Mouse (Mus musculus) liver, embryonic 15.5 days (tissue): ENCODE data around the gene Eef1a1. TPM values are rescaled to one million over a fixed set of nuclear protein-coding genes. Genes with fewer than 3 reads are reported as not detected.
A peak's percentile ranks its signal among the peaks of the same experiment; 100 is the strongest.

Experiments
- ATAC-seq: fragments of 200-750 bp; cut with Nextera tagmentation; 2 replicates; pipeline ENCODE4 v1.8.0; 2017; ENCODE audit warnings: moderate number of reproducible peaks, mild to moderate bottlenecking, moderate library complexity; ENCODE audit not compliant: insufficient read depth
- H3K27ac ChIP-seq: fragments of 300-500 bp; sonication (generic); replicated peaks from 2 replicates; pipeline ENCODE4 v1.5.1; 2015; ENCODE audit warnings: mild to moderate bottlenecking, inconsistent platforms
- H3K27me3 ChIP-seq: fragments of 300-500 bp; sonication (generic); 2 replicates; pipeline ENCODE4 v1.6.1; 2015; ENCODE audit warnings: mild to moderate bottlenecking, inconsistent platforms
- H3K36me3 ChIP-seq: fragments of 300-500 bp; sonication (generic); replicated peaks from 2 replicates; pipeline ENCODE4 v1.6.1; 2015; ENCODE audit warnings: moderate library complexity, mild to moderate bottlenecking, inconsistent platforms
- H3K4me1 ChIP-seq: fragments of 300-500 bp; sonication (generic); replicated peaks from 2 replicates; pipeline ENCODE4 v1.6.1; 2015; ENCODE audit warnings: inconsistent platforms
- H3K4me2 ChIP-seq: fragments of 300-500 bp; sonication (generic); 2 replicates; pipeline ENCODE4 v1.6.1; 2015; ENCODE audit warnings: moderate library complexity, mild to moderate bottlenecking, inconsistent platforms
- H3K4me3 ChIP-seq: fragments of 300-500 bp; sonication (generic); replicated peaks from 2 replicates; pipeline ENCODE4 v1.5.1; 2015; ENCODE audit warnings: mild to moderate bottlenecking, inconsistent platforms
- H3K9ac ChIP-seq: fragments of 300-500 bp; sonication (generic); 2 replicates; pipeline ENCODE4 v1.6.1; 2015; ENCODE audit warnings: moderate library complexity, mild to moderate bottlenecking, inconsistent platforms
- H3K9me3 ChIP-seq: fragments of 300-500 bp; sonication (generic); replicated peaks from 2 replicates; pipeline ENCODE4 v1.6.1; 2016; ENCODE audit warnings: inconsistent platforms
- WGBS: fragments of 180-500 bp; shearing (Covaris S2); methylation state at CpG from one replicate; pipeline ENCODE4 v1.1.7; 2015; ENCODE audit warnings: mixed read lengths; ENCODE audit not compliant: insufficient replicate concordance; 5-methylcytosine and 5-hydroxymethylcytosine counted together
- polyA plus RNA-seq: library from polyadenylated mRNA; unstranded; fragments of >200 nt; fragmentation: Nextera tagmentation; extraction: Ambion mirVana; gene quantifications from 2 replicates; pipeline ENCODE4 v1.2.1, GENCODE M21; 2015

The Eef1a1 gene
- polyA plus RNA-seq, 1 experiment from 2014 or later = 2,036 TPM

- H3K9ac ChIP-seq = no peak overlapping the region
- no peaks in the 10 kb centered on the region for H3K9me3 ChIP-seq
- H3K4me1 ChIP-seq = peaks cover 20% of the 10 kb centered on the region
- peaks cover 86% of the 10 kb centered on the region for H3K36me3 ChIP-seq
- H3K27ac ChIP-seq = 0 out of 2 replicates have a peak overlapping the region, but pooled peaks have one; percentile 19
- no peak overlapping the region for H3K4me3 ChIP-seq
- 80% methylated on average over 2 of the region's 2 CpGs for WGBS
- ATAC-seq = no peak
- no peaks in the 10 kb centered on the region for H3K27me3 ChIP-seq
- no peak overlapping the region for H3K4me2 ChIP-seq
These were observed 13.6 kb downstream of the Eef1a1 start for GRCm38 (mm10) chr9:78475383-78475780.

DNA sequence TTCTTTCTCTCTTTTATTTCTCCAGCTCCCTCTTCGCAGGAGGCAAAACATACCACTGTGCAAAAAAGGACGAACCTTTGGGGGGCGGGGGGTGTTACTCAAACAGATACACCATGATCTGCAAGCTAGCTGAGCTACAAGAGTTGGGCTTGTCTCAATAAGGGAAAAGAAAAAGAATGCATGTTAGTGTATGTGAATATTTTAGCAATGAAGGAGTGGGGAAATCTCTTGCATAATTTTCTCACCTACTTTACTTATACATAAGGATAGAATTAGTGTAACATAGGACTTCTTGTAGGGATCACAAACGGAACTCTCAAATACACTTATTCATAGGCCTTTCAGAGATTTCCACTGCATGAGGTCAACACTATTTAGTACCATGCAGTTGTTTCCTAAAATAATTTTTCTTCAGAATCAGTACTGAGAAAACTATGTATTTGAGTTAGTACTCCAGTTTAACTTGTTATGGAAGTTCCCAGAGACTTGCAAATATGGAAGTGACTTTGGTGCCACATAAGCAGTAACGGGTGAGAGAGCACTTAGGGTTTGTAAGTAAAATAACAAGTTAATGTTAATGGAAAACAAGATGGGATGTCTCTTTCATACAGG, 14.1 kb downstream of the Eef1a1 start:
- 0 out of 2 replicates have a peak overlapping the region, but pooled peaks have one; percentile 24 for H3K27ac ChIP-seq
- WGBS = 78% methylated on average over 5 of the region's 5 CpGs
- H3K4me3 ChIP-seq = no peak overlapping the region
- H3K27me3 ChIP-seq = no peaks in the 10 kb centered on the region
- ATAC-seq = no peak
- no peaks in the 10 kb centered on the region for H3K9me3 ChIP-seq
- no peak overlapping the region for H3K4me2 ChIP-seq
- H3K4me1 ChIP-seq = peaks cover 20% of the 10 kb centered on the region
- H3K36me3 ChIP-seq = peaks cover 87% of the 10 kb centered on the region
- H3K9ac ChIP-seq = no peak overlapping the region

GRCm38 (mm10) chr9:78474270-78474669, 14.7 kb downstream of the Eef1a1 start:
- Histone ChIP-seq H3K27ac (no peak overlapping the region), H3K36me3 (peaks cover 88% of the 10 kb centered on the region), H3K4me1 (peaks cover 15% of the 10 kb centered on the region), H3K9ac (no peak overlapping the region), H3K9me3 (no peaks in the 10 kb centered on the region), H3K4me3 (no peak overlapping the region), H3K4me2 (no peak overlapping the region), H3K27me3 (no peaks in the 10 kb centered on the region)
- no peak for ATAC-seq
- 73% methylated on average over 2 of the region's 2 CpGs for WGBS

- Histone ChIP-seq H3K4me3 (no peak overlapping the region), H3K9ac (no peak overlapping the region), H3K27me3 (no peaks in the 10 kb centered on the region), H3K9me3 (no peaks in the 10 kb centered on the region), H3K4me2 (no peak overlapping the region), H3K4me1 (peaks cover 10% of the 10 kb centered on the region), H3K36me3 (peaks cover 88% of the 10 kb centered on the region), H3K27ac (no peak overlapping the region)
- 81% methylated on average over 8 of the region's 8 CpGs for WGBS
- ATAC-seq = no peak
These were observed 15.4 kb downstream of the Eef1a1 start for GRCm38 (mm10) chr9:78473588-78473987.

DNA sequence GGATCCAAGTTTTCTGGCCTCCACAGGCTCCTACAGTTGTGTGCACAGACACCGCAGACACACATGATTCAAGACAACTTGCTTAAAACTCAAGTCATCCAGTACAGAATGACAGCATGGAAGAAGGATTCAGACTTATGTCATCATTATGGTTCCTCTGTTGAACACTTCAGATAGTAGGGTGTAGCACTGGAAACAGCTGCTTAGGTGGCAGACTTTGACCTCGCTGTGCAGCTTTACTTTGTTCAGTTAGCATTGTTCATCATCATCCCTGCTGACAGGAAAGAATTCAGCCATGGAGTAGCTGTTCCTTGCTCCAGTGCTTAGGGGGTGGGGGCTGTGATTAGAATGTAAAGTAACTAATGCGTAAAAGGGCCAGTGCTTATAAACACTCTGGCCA, 23.2 kb downstream of the Eef1a1 start:
- Histone ChIP-seq H3K27ac (no peak overlapping the region), H3K36me3 (peaks cover 95% of the 10 kb centered on the region), H3K4me1 (no peaks in the 10 kb centered on the region), H3K4me3 (no peak overlapping the region), H3K9me3 (no peaks in the 10 kb centered on the region), H3K9ac (no peak overlapping the region), H3K4me2 (no peak overlapping the region), H3K27me3 (no peaks in the 10 kb centered on the region)
- ATAC-seq = no peak
- WGBS = 91% methylated on average over 3 of the region's 3 CpGs

- WGBS = 76% methylated on average over 4 of the region's 4 CpGs
- ATAC-seq = no peak
These were observed 25.6 kb downstream of the Eef1a1 start for GRCm38 (mm10) chr9:78463337-78463736.

DNA sequence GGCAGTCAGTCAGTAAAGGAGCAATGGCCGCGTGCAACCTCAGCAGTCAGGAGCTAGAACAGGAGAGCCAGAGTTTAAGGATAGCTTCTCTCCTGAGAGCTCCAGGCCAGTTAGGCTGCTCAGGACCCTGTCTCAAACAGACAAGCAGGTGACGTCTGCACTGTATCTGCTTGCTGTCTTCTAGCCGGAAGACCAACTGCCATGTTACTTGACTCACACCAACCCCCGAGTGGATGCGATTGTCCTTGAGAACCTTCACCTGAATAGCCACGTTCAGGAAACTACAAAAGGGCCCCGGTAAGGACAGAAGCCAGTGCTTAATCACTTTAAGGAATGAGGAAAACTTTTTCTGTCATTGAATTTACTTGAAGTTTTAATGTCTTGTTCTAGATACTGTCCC, 31.9 kb downstream of the Eef1a1 start:
- no peaks in the 10 kb centered on the region for H3K9me3 ChIP-seq
- H3K36me3 ChIP-seq = peaks cover 89% of the 10 kb centered on the region
- no peaks in the 10 kb centered on the region for H3K27me3 ChIP-seq
- no peak for ATAC-seq
- H3K9ac ChIP-seq = no peak overlapping the region
- peaks cover 5% of the 10 kb centered on the region for H3K4me1 ChIP-seq
- H3K27ac ChIP-seq = no peak overlapping the region
- no peak overlapping the region for H3K4me2 ChIP-seq
- WGBS = 84% methylated on average over 8 of the region's 8 CpGs
- no peak overlapping the region for H3K4me3 ChIP-seq

More at GRCm38 (mm10) chr9:78463337-78463736, 25.6 kb downstream of the Eef1a1 start:
- H3K27me3 ChIP-seq = no peaks in the 10 kb centered on the region
- no peaks in the 10 kb centered on the region for H3K4me1 ChIP-seq
- no peak overlapping the region for H3K4me2 ChIP-seq
- H3K27ac ChIP-seq = no peak overlapping the region
- peaks cover 94% of the 10 kb centered on the region for H3K36me3 ChIP-seq
- no peak overlapping the region for H3K4me3 ChIP-seq
- H3K9me3 ChIP-seq = no peaks in the 10 kb centered on the region
- H3K9ac ChIP-seq = no peak overlapping the region

- no peaks in the 10 kb centered on the region for H3K9me3 ChIP-seq
- 38% methylated on average over 4 of the region's 4 CpGs for WGBS
- peaks cover 31% of the 10 kb centered on the region for H3K4me1 ChIP-seq
- H3K4me3 ChIP-seq = no peak overlapping the region
- H3K27me3 ChIP-seq = peaks cover 10% of the 10 kb centered on the region
- 0 out of 2 replicates have a peak overlapping the region, but pooled peaks have one; percentile 45 for H3K27ac ChIP-seq
- no peak overlapping the region for H3K4me2 ChIP-seq
- peaks cover 62% of the 10 kb centered on the region for H3K36me3 ChIP-seq
- H3K9ac ChIP-seq = no peak overlapping the region
- no peak for ATAC-seq
These were observed 37.6 kb downstream of the Eef1a1 start for GRCm38 (mm10) chr9:78451382-78451781.

GRCm38 (mm10) chr9:78450404-78450803, 38.5 kb downstream of the Eef1a1 start:
- no peak for ATAC-seq
- H3K4me2 ChIP-seq = 0 out of 2 replicates have a peak overlapping the region, but pooled peaks have one; percentile 1
- no peaks in the 10 kb centered on the region for H3K9me3 ChIP-seq
- no peak overlapping the region for H3K4me3 ChIP-seq
- peaks cover 20% of the 10 kb centered on the region for H3K27me3 ChIP-seq
- peaks cover 53% of the 10 kb centered on the region for H3K36me3 ChIP-seq
- H3K27ac ChIP-seq = 0 out of 2 replicates have a peak overlapping the region, but pooled peaks have one; percentile 26
- H3K9ac ChIP-seq = no peak overlapping the region
- 63% methylated on average over 5 of the region's 5 CpGs for WGBS
- peaks cover 31% of the 10 kb centered on the region for H3K4me1 ChIP-seq

DNA sequence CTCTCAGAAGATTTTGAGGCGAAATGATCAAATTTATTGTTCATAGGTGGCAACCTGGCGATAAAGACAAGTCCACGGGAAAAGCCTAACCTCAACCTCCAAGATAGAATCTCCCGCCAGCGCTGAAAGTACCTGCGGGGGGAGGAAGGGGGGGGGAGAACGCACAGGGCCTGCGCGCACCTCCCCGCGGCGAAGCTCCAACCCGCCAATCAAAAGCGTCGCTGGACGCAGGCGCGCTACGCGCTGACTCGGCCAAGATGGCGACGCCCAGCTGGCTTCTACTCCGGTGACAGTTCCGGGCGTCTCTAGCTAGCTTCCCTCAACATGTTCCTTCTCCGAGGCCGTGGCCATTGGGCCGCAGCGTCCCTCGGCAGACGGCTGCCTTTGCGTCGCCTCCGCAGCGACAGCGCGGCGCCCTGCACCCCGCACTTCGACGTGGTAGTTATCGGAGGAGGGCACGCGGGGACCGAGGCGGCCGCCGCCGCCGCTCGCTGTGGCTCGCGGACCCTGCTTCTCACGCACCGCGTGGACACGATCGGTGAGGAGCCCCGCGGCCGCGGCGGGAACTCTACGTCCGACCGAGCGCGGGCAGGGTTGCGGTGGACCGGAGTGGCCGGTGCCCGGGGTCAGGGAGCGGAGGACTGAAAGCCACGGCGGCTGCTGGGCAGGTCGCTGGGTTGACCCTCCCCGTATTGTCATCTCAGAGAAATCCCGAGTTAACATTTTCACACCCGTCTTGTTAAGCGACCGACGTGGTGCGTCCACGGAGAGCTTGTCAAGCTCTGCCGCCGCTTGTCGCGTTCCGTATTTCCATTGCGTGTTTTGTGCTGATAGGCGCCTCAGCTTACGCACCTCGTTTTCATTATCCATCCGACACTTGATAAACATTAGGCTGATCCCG, 40.7 kb downstream of the Eef1a1 start, which contains the start of the genes Mto1 and Gm17324:
Gene Mto1 (plus strand): TSS at position 236 of the 901 bp plus-strand sequence.
Gene Gm17324 (minus strand): TSS at position 814 of the 901 bp plus-strand sequence.
- under 1% methylated on average over 96 of the region's 96 CpGs for WGBS
- H3K4me1 ChIP-seq = peaks cover 28% of the 10 kb centered on the region
- peak within 1 kb of the TSS; percentile 75 for H3K4me2 ChIP-seq
- H3K27ac ChIP-seq = peak within 1 kb of the TSS; percentile 89
- peak within 1 kb of the TSS; percentile 99 for H3K4me3 ChIP-seq
- no peaks in the 10 kb centered on the region for H3K9me3 ChIP-seq
- H3K9ac ChIP-seq = peak within 1 kb of the TSS; percentile 92
- ATAC-seq = peak; percentile 89
- H3K36me3 ChIP-seq = peaks cover 34% of the 10 kb centered on the region
- H3K27me3 ChIP-seq = peaks cover 40% of the 10 kb centered on the region

DNA sequence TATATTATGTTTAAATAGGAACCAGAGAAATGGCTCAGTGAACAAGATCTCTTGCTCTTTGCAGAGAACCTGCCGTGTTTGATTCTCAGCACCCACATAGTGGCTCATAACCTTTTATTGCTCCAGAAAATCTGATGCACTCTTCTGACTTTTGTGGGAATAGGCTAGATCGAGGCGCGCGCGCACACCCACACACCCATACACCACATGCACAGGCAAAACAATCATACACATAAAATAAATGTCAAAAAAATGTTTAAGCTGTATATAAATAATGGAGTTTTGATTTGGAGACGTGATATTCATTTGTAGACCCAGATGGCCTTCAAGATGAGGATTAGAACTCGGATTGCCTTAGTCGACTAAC, 41.4 kb downstream of the Eef1a1 start:
- no peak for ATAC-seq
- Histone ChIP-seq H3K36me3 (peaks cover 28% of the 10 kb centered on the region), H3K4me2 (peak overlapping the region; percentile 75), H3K27me3 (peaks cover 47% of the 10 kb centered on the region), H3K4me3 (peak overlapping the region; percentile 99), H3K27ac (no peak overlapping the region), H3K4me1 (peaks cover 34% of the 10 kb centered on the region), H3K9ac (peak overlapping the region; percentile 92), H3K9me3 (no peaks in the 10 kb centered on the region)
- 39% methylated on average over 9 of the region's 9 CpGs for WGBS
